Mouse (Mus musculus): Measurements from ENCODE around the gene Cnot9. TPM values are rescaled to one million over a fixed set of nuclear protein-coding genes. Genes with fewer than 3 reads are reported as not detected.

Gene Cnot9
- total RNA-seq, 1 experiment = 57.1 TPM

- no peak for DNase-seq (ENCODE audit: low read depth, low spot score)
- TF ChIP-seq CHD2 (IDR thresholded peaks at IDR 0.05; ENCODE audit: low read depth, low read length) = no peak
- TF ChIP-seq MAFK (IDR thresholded peaks at IDR 0.05; ENCODE audit: insufficient read depth, low read depth, low read length) = no peak
- in situ Hi-C loops (cut with MboI; ENCODE audit: low sequenced_read_pairs in 2 of 2, unreplicated experiment in 2 of 2) = no loop called here
- H3K4me1 ChIP-seq (ENCODE audit: control insufficient read depth in 2 of 2, insufficient read depth in 2 of 2, low read length in 2 of 2, poor library complexity in 1 of 2) = peaks cover 0 to 4% of the 10 kb centered on the region in 2 experiments; a peak in 1 of 4 replicates
- peaks cover 56% of the 10 kb centered on the region for H3K36me3 ChIP-seq (ENCODE audit: control insufficient read depth, insufficient read depth, low read length, poor library complexity, severe bottlenecking)
- no peak overlapping the region for H3K9ac ChIP-seq (ENCODE audit: insufficient read depth, low read depth, low read length, poor library complexity, severe bottlenecking)
- H3K4me3 ChIP-seq (ENCODE audit: insufficient read depth in 1 of 2, low read depth in 1 of 2, low read length in 2 of 2, poor library complexity in 1 of 2, severe bottlenecking in 1 of 2) = no peak overlapping the region
- no peak overlapping the region for H3K27ac ChIP-seq (ENCODE audit: insufficient read depth, low read depth, low read length, poor library complexity, severe bottlenecking)
- no peaks in the 10 kb centered on the region for H3K9me3 ChIP-seq (ENCODE audit: control insufficient read depth, insufficient read depth, low read depth, low read length)
Measured at GRCm38 (mm10) chr1:74569739-74570719, 64.2 kb downstream of the Cnot9 start.

Other genes starting within 250 kb of the Cnot9 start
- gene Gpbar1, start 227.5 kb upstream of the Cnot9 start, total RNA-seq (2012; rRNA removed) = 0.45 and 0.95 TPM in 2 replicates
- 127 and 138 TPM in 2 replicates for gene Aamp, start 221.3 kb upstream of the Cnot9 start, total RNA-seq (2012; rRNA removed)
- gene Pnkd, start 221.1 kb upstream of the Cnot9 start, total RNA-seq (2012; rRNA removed) = 63.9 and 84.4 TPM in 2 replicates
- gene Tmbim1, start 200.4 kb upstream of the Cnot9 start, total RNA-seq (2012; rRNA removed) = 38.0 and 41.9 TPM in 2 replicates
- gene Catip, start 143.9 kb upstream of the Cnot9 start, total RNA-seq (2012; rRNA removed) = 7.3 and 9.1 TPM in 2 replicates
- 19.9 and 44.4 TPM in 2 replicates for gene Slc11a1, start 130.9 kb upstream of the Cnot9 start, total RNA-seq (2012; rRNA removed)
- 17.3 and 17.9 TPM in 2 replicates for gene Ctdsp1, start 114.5 kb upstream of the Cnot9 start, total RNA-seq (2012; rRNA removed)
- 1.2 and 1.4 TPM in 2 replicates for gene Vil1, start 96.7 kb upstream of the Cnot9 start, total RNA-seq (2012; rRNA removed)
- gene Plcd4, start 36.8 kb downstream of the Cnot9 start, total RNA-seq (2012; rRNA removed) = 1.2 and 1.5 TPM in 2 replicates
- 36.7 and 44.8 TPM in 2 replicates for gene Usp37, start 38.2 kb downstream of the Cnot9 start, total RNA-seq (2012; rRNA removed)
- gene Zfp142, start 82.2 kb downstream of the Cnot9 start, total RNA-seq (2012; rRNA removed) = 15.9 and 16.5 TPM in 2 replicates
- gene Bcs1l, start 82.2 kb downstream of the Cnot9 start, total RNA-seq (2012; rRNA removed) = 14.6 and 15.3 TPM in 2 replicates
- gene Rnf25, start 95.3 kb downstream of the Cnot9 start, total RNA-seq (2012; rRNA removed) = 20.5 and 29.7 TPM in 2 replicates
- gene Stk36, start 95.4 kb downstream of the Cnot9 start, total RNA-seq (2012; rRNA removed) = 1.6 and 1.7 TPM in 2 replicates
- gene Ttll4, start 155.7 kb downstream of the Cnot9 start, total RNA-seq (2012; rRNA removed) = 45.2 and 64.2 TPM in 2 replicates
- gene Cyp27a1, start 207.5 kb downstream of the Cnot9 start, total RNA-seq (2012; rRNA removed) = 1.1 and 4.9 TPM in 2 replicates
- 0.04 and 0.16 TPM in 2 replicates for gene Prkag3, start 243.2 kb downstream of the Cnot9 start, total RNA-seq (2012; rRNA removed)

All from ES-E14 (cell line).